Mouse (Mus musculus) spleen, adult 2 months (tissue): Measurements from ENCODE around the gene Ulk4.

Experiments
- CTCF ChIP-seq: fragments of 200-500 bp; IDR thresholded peaks from 2 replicates; pipeline ENCODE4 v1.5.1; 2011; ENCODE audit warnings: mild to moderate bottlenecking, inconsistent platforms; ENCODE audit not compliant: insufficient read depth, insufficient read length, insufficient replicate concordance; ENCODE audit errors: extremely low read depth
- POLR2A ChIP-seq: fragments of 200-500 bp; IDR thresholded peaks from 2 replicates; pipeline ENCODE4 v1.6.1; 2011; ENCODE audit warnings: low read depth, low read length, inconsistent platforms

GRCm38 (mm10) chr9:121215349-121216000 is 61.5 kb downstream of the Ulk4 start:
- TF ChIP-seq CTCF (peak; percentile 79), POLR2A (no peak)
